Mouse (Mus musculus) stomach, postnatal 0 days (tissue): ENCODE data around the gene Jhy.

Experiments used
- CTCF ChIP-seq: IDR thresholded peaks from 2 replicates; pipeline ENCODE4 v1.5.1; 2016; ENCODE audit warnings: antibody characterized with exemption, low read depth, mild to moderate bottlenecking, moderate library complexity
- EP300 ChIP-seq: optimal IDR thresholded peaks from 2 replicates; pipeline ENCODE3; 2016; ENCODE audit warnings: antibody characterized with exemption

- TF ChIP-seq CTCF: no peak
- TF ChIP-seq EP300: no peak
These were observed 20.4 kb upstream of the Jhy start for GRCm38 (mm10) chr9:40984313-40984712.
